Mouse (Mus musculus) gastrocnemius, adult 18-20 months (tissue): Measurements from ENCODE around the gene Cdc42bpb. TPM values are rescaled to one million over a fixed set of nuclear protein-coding genes. Genes with fewer than 3 reads are reported as not detected.

ENCODE experiments used
- DNase-seq: peaks from one replicate; pipeline ENCODE4 v3.0.0; 2021; ENCODE audit warnings: low spot score
- total RNA-seq, 2 experiments: library from RNA; stranded (reverse); gene quantifications; 2 replicates each; pipeline ENCODE4 v1.2.3; 2021

Cdc42bpb gene
- total RNA-seq, 2 experiments from 2014 or later: 17.3 to 21.2 TPM

DNA sequence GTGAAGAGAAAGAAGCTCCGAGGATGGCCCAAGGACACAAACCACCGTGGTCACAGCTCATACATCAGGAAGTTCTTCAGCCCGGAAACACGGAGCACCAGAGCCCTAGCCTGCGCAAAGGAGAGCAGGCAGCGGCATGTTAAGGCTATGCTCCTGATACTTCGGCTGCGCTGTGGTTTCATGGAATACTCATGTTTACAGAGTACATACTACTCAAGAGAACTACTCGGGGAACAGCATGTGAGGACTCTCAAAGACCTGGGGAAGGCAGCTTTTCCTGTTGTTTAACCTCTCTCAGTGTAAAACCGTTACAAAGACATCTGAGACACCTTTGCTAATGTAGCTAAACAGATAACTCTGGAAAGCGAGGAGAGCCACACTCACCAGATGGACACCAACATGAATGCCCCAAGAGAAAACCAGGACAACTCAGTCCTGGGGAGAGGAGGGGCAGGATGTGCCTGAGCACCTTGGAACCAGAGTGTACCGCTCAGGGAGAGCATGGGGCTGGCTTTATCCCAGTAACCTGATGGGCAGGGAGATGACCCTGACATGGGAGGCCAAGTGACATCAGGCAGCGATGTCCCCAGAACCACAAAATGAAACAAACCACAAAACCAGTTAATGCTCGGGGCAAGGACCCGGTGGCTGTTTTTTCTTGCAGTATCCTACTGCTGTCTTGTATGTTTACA, 27.8 kb downstream of the Cdc42bpb start:
- DNase-seq: no peak

- no peak for DNase-seq
These were observed 33.6 kb downstream of the Cdc42bpb start for GRCm38 (mm10) chr12:111343956-111344355.

- no peak for DNase-seq
These were observed 36.8 kb downstream of the Cdc42bpb start for GRCm38 (mm10) chr12:111340692-111341091.

DNA sequence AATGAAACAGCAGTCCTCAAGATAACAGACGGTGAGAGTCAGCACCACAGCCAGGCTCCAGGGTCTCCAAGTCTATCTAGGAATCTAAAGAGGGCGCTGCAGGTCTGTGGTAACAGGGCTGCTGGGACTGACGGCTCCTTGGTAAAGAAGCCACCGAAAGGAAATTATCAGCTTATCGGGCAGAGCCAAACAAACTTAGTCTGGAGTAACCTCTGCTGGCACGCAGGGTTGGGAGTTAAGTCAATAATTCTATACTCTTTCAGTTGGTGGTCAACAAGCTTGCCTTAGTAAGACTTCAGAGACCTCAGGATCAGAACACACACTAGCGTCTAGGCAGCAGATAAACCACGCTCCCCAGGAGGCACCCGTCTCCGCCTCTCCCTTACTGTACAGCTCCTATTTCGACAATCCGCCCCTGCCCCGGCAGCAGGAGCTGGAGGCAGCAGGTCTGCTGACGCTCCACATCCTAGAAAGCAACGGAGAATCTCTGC, 39.6 kb downstream of the Cdc42bpb start:
- DNase-seq: no peak

- DNase-seq: no peak
These were observed 44.4 kb downstream of the Cdc42bpb start for GRCm38 (mm10) chr12:111333020-111333605.

GRCm38 (mm10) chr12:111332443-111332842, 45.1 kb downstream of the Cdc42bpb start:
- DNase-seq: no peak

DNA sequence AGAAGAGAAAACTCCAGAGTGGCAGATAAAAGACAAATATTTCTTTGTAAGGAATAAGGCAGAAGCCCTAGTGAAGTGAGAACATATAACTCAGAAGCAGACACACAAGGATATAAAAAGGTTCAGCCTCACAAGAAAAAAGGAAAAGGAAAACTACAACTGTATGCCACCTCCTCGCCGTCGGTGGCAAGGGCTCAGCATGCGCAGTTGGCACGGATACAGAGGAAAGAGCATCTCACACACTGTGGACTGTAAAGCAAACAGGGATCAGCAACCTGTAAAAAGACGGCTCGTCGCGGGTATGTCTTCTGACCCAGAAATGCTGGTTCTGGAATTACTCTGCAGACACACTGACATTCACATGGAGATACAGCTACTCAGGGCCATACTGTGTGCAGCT, 45.9 kb downstream of the Cdc42bpb start:
- no peak for DNase-seq

GRCm38 (mm10) chr12:111329281-111329680, 48.2 kb downstream of the Cdc42bpb start:
- no peak for DNase-seq

GRCm38 (mm10) chr12:111328360-111328759, 49.2 kb downstream of the Cdc42bpb start:
- DNase-seq: no peak

DNA sequence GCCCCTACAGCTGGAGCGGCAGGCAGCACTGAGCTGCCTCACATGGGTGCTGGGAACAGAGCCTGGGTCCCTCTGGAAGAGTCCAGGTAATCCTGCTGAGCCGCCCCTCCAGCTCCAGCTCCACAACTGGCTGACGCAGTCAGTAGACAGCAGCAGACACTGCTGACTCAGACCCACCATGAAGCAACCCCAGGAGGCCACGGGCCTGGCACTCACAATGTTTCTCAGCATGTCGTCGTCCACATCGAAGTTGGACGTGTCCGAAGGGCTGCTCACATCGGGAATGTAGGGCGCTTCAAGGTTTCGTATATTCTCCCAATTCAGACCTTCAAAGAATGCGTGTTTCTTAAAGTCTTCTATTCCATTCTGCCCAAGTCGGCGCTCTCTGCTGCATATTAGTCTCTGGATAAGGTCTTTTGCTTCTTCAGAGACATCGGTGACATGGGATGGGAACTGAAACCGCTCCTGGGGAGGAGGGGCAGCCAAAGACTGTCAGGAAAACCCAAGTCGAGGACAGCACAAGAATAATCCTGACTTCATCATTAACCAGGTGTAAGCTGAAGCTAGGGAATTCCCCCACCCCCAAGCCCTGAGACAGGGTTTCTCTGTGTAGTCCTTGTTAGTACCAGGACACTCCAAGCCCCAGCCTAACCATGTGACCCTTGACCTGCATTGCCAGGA, 51.6 kb downstream of the Cdc42bpb start:
- peak; percentile 20 for DNase-seq

- no peak for DNase-seq
These were observed 52.6 kb downstream of the Cdc42bpb start for GRCm38 (mm10) chr12:111324949-111325348.

DNA sequence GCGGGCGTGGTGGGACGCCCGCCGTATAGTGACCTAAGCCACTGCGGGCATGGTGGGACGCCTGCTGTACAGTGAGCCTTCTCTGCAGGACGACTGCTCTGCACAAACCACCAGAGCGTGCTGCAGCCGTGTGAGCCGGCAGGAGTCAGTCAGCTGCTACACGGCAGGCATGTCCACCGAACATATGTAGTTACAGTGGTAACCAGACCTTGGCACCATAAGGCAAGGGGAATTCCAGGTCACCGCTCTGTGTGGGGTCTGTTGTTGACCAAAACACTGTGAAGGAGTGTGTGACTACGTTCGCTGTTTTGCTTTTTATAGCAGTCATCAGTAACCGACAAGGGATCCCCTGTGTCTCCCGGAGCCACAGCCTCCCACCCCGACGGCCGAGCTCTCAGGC, 53.0 kb downstream of the Cdc42bpb start:
- no peak for DNase-seq

DNA sequence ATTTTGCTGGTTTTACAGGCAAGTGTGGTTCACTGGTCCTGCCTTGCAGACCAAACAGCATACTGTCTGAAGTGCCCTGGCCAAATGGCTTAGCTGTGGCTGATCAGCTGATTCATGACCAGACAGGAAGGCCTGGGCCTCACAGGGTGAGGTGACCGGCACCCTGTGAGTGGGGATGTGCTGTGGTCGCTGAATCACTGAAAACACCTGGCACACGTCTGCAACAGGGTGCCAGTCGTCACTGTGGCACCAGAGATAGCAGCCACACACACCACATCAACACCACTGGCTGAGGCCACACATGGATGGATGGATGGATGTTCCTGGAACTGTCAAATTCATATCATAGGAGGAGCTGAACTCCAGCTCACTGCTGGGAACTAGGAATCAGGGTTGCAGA, 54.1 kb downstream of the Cdc42bpb start:
- DNase-seq: no peak

- no peak for DNase-seq
These were observed 55.7 kb downstream of the Cdc42bpb start for GRCm38 (mm10) chr12:111321832-111322231.

DNA sequence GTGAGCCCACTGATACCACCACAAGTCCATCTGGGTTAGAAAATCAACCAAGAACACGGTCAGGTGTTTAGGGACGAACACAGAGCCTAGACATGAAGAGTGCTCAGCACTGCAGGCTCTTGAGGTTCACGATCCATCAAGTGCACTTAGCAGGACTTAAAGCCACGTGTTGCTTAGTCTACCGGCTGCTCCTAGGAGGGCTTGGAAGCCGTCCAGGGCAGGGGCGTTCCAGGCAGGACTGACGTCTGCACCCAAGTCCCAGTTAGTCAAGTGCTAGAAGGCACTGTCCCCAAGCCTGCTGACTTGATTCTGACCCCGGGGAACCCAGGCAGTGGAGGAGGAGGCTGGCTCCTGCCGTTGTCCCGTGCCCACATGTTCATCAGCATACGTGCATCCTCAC, 57.0 kb downstream of the Cdc42bpb start:
- no peak for DNase-seq

DNA sequence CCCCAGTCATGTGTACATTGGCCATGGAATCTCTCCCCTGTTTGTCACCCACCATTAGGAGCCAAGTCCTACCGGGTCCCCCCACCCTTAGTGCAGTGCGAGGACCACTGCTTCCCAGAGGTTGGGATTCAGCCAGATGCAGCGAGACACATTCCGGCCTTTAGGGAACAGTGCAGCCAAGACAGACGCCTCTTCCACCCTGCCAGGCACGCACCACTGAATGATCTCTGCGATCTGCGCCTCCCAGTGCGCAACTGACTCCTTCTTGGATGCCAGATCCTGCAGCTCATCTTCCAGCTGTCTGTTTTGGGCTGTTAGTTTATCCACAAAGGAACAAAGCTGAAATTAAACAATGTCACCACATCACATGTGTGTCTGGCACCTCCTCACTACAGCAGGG, 59.8 kb downstream of the Cdc42bpb start:
- no peak for DNase-seq

DNA sequence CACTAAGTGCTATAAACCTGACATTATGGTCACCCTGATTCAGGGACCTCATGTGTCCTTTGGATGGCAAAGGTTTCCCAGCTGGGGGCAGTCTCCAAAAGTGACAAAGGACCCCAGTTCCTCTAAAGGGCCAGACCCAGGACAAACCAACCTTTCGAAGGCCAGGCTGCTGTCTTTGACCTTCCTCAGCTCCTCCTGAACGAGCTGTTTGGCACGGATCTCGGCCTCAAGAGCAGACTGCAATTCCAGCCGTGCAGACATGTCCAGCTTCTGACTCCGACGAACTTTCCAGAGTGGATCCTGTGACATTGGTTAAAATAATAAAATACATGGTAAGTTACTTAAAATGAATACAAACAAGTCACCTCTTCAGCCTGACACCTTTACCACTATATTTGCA, 63.2 kb downstream of the Cdc42bpb start:
- DNase-seq: no peak

GRCm38 (mm10) chr12:111311775-111312174, 65.7 kb downstream of the Cdc42bpb start:
- no peak for DNase-seq

GRCm38 (mm10) chr12:111309931-111310330, 67.6 kb downstream of the Cdc42bpb start:
- DNase-seq: no peak

DNA sequence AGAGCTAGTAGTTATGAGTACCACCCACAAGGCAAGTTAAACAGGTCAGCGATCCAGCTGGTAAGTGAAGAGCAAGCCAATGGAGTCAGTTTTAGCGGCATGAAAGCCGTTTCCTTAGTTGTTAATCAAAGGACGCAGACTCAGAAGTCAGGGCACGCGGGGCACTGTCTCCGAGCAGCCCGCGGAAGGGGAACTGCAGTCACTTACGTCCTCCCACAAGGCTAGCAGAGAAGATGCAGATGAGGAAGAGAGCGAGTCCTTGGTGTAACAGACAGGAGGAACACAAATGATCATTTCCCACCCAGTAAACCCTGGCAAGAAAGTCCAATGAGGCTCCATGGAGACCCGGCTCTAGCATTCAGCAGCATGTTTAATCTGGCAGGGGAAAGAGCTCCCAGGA, 68.3 kb downstream of the Cdc42bpb start:
- DNase-seq: no peak

- DNase-seq: peak; percentile 72
These were observed 70.7 kb downstream of the Cdc42bpb start for GRCm38 (mm10) chr12:111306821-111307220.

DNA sequence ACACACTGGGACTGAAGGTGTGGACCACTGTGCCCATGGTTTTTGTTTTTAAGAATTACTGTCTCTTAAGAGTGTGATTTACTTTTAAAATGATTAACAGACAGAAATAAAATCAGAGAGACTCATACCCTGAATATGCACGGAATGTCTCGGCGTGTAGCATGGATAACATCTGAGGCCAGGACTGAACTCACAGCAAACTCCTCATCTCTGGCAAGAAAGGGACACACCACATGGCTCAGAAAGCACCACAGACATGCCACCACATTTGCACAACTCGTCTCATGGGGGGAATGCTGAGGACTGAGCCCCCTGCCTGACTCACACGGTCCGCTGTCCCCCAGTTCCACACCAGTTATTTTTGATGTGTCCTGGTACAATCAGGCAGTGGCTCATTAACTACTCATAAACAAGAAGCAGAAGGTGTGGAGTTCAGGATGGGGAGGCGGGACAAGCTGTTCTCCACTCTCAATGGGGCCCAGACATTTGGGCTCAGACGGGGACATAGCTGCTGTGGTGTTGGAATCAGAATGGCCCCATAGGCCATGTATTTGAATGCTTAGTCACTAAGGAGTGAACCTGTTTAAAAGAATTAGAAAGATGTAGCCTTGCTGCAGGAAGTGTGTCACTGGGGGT, 73.7 kb downstream of the Cdc42bpb start:
- DNase-seq: no peak
